Mouse (Mus musculus) kidney, adult 11 months (tissue): ENCODE measurements at regions not wholly inside any gene's neighbourhood (a gene's known extent, or its start where the extent isn't known, plus 50 kb on each side); places are given as distances from the start of the nearest gene placed in this dataset.
"Not testable (repeated sequence)": the region's sequence is repeated elsewhere in the genome, so short reads cannot be mapped to it uniquely, and the experiment has no call there.

ENCODE experiments used
- DNase-seq: peaks from one replicate; pipeline ENCODE4 v3.0.0; 2022

GRCm38 (mm10) chr13:99128979-99129378 is 55.6 kb upstream of the Zfp366 start:
- DNase-seq, result peak; percentile 40

- DNase-seq, result no peak
These were observed 56.3 kb upstream of the Zfp366 start for GRCm38 (mm10) chr13:99128284-99128691.

GRCm38 (mm10) chr13:99127716-99128115 is 56.9 kb upstream of the Zfp366 start:
- no peak for DNase-seq

- not testable (repeated sequence) for DNase-seq
These were observed 57.7 kb upstream of the Zfp366 start for GRCm38 (mm10) chr13:99126971-99127370.

GRCm38 (mm10) chr13:99126538-99126937 is 58.1 kb upstream of the Zfp366 start:
- DNase-seq, result no peak

- no peak for DNase-seq
These were observed 58.7 kb upstream of the Zfp366 start for GRCm38 (mm10) chr13:99125946-99126345.

- DNase-seq, result peak; percentile 61
These were observed 59.6 kb upstream of the Zfp366 start for GRCm38 (mm10) chr13:99124894-99125570.

GRCm38 (mm10) chr13:99124141-99124540 is 60.5 kb upstream of the Zfp366 start:
- DNase-seq, result no peak

- no peak for DNase-seq
These were observed 61.0 kb upstream of the Zfp366 start for GRCm38 (mm10) chr13:99123476-99124140.

- DNase-seq, result not testable (repeated sequence)
These were observed 62.1 kb upstream of the Zfp366 start for GRCm38 (mm10) chr13:99122539-99122938.

GRCm38 (mm10) chr13:99121096-99121495 is 63.5 kb upstream of the Zfp366 start:
- no peak for DNase-seq

GRCm38 (mm10) chr13:99119941-99120340 is 64.7 kb upstream of the Zfp366 start:
- no peak for DNase-seq

- no peak for DNase-seq
These were observed 65.7 kb upstream of the Zfp366 start for GRCm38 (mm10) chr13:99118901-99119300.

GRCm38 (mm10) chr13:99115541-99115940 is 69.1 kb upstream of the Zfp366 start:
- DNase-seq, result no peak

GRCm38 (mm10) chr13:99114565-99114964 is 70.1 kb upstream of the Zfp366 start:
- no peak for DNase-seq

- DNase-seq, result no peak
These were observed 72.8 kb upstream of the Zfp366 start for GRCm38 (mm10) chr13:99111736-99112386.

- no peak for DNase-seq
These were observed 76.6 kb upstream of the Zfp366 start for GRCm38 (mm10) chr13:99107983-99108382.

- DNase-seq, result no peak
These were observed 82.4 kb upstream of the Zfp366 start for GRCm38 (mm10) chr13:99102089-99102681.

- no peak for DNase-seq
These were observed 83.9 kb upstream of the Zfp366 start for GRCm38 (mm10) chr13:99100430-99101409.

GRCm38 (mm10) chr13:99099794-99100429 is 84.7 kb upstream of the Zfp366 start:
- DNase-seq, result no peak

- no peak for DNase-seq
These were observed 85.4 kb upstream of the Zfp366 start for GRCm38 (mm10) chr13:99099226-99099625.
